Mouse (Mus musculus) embryonic fibroblast, embryonic 13.5 days (primary cell): ENCODE measurements at regions not wholly inside any gene's neighbourhood (a gene's known extent, or its start where the extent isn't known, plus 50 kb on each side); places are given as distances from the start of the nearest gene placed in this dataset.

Source experiments
- CTCF ChIP-seq: IDR thresholded peaks from 2 replicates; pipeline ENCODE4 v1.5.1; 2011; ENCODE audit warnings: mild to moderate bottlenecking, control low read depth, low read length, moderate library complexity, borderline replicate concordance; ENCODE audit not compliant: insufficient read depth
- POLR2A ChIP-seq: IDR thresholded peaks from 2 replicates; pipeline ENCODE4 v1.6.1; 2011; ENCODE audit warnings: low read depth, mild to moderate bottlenecking, control low read depth, low read length, moderate library complexity

DNA sequence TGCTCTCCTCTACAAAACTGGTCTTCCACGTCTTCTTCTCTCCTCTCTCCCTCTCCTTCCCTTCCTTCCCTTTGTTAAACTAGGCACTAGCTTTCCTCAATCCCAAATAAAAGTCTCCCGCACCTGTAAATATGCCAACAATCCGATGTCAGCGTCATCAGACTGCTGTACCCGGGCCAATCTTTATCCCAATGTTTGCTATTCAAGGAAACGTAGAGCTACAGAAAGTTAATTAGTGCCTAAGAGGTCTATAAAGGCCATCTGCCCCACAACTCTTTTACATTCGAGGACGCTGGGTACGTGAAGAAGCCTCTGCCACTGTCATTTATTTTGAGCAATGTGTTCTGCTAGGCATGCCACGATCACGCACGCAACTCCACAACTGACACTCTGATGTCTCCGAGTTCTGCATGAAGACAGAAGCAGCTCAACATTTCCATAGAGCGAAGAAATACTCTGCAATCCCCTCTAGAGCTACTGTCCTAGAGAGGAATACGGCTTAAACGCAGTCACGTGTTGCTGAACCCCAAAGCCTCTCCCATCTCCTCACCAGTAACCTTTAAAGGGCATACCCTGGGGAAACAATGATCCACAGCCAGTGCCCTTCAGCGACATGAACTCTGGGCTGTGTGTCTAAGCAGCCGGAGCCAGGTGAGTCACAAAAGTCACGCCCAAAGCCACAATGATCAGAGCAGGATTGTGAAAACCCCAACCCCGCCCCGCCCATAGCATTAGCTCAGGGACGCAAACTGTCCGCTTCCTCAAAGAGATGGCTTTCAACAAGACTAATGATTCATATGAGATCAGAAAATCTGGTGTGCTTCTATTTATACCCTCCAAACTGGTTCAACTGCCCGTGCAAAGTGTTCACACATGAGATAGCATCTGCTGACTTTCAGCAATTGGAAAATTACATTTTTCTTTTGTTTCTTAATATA, 510.9 kb upstream of the Gm10131 start:
- no peak for TF ChIP-seq POLR2A
- no peak for TF ChIP-seq CTCF
